Mouse (Mus musculus): ENCODE measurements at regions not wholly inside any gene's neighbourhood (a gene's known extent, or its start where the extent isn't known, plus 50 kb on each side); places are given as distances from the start of the nearest gene placed in this dataset.
"Not testable (repeated sequence)": the region's sequence is repeated elsewhere in the genome, so short reads cannot be mapped to it uniquely, and the experiment has no call there.

- H3ac ChIP-seq (ENCODE audit: control insufficient read depth, insufficient read length) = no peak overlapping the region
- H3K79me2 ChIP-seq (ENCODE audit: control insufficient read depth, insufficient read depth) = no peaks in the 10 kb centered on the region
- peaks cover 7% of the 10 kb centered on the region for H3K27me3 ChIP-seq (ENCODE audit: control insufficient read depth, insufficient read depth, insufficient read length)
- TF ChIP-seq CEBPB (IDR thresholded peaks at IDR 0.05; ENCODE audit: insufficient read depth, poor library complexity, severe bottlenecking) (no peak), MYOD1 (IDR thresholded peaks at IDR 0.05; ENCODE audit: control insufficient read depth in 1 of 3, insufficient read length in 2 of 3, low read depth in 2 of 3) (no peak), MYOG (IDR thresholded peaks at IDR 0.05; ENCODE audit: control insufficient read depth in 1 of 3, insufficient read depth in 1 of 3, insufficient read length in 2 of 3, low read depth in 2 of 3) (no peak), E2F4 (IDR thresholded peaks at IDR 0.05; ENCODE audit: insufficient read depth) (no peak), POLR2AphosphoS2 (IDR thresholded peaks at IDR 0.05; ENCODE audit: insufficient read length, low read depth) (no peak), TCF3 (IDR thresholded peaks at IDR 0.05; ENCODE audit: insufficient read length, low read depth) (no peak), MAX (IDR thresholded peaks at IDR 0.05; ENCODE audit: low read depth) (no peak), TCF12 (IDR thresholded peaks at IDR 0.05; ENCODE audit: insufficient read depth, poor library complexity, severe bottlenecking) (no peak), POLR2A (IDR thresholded peaks at IDR 0.05; ENCODE audit: insufficient read length, low read depth) (no peak), REST (IDR thresholded peaks at IDR 0.05; ENCODE audit: insufficient read depth, insufficient read length) (no peak), USF1 (IDR thresholded peaks at IDR 0.05; ENCODE audit: low read depth) (no peak), SRF (IDR thresholded peaks at IDR 0.05; ENCODE audit: control insufficient read depth, insufficient read length, low read depth) (no peak)
- no peaks in the 10 kb centered on the region for H3K36me3 ChIP-seq (ENCODE audit: control insufficient read depth, insufficient read depth)
- no peak overlapping the region for H3K4me2 ChIP-seq (ENCODE audit: low read depth)
- no peak overlapping the region for H3K4me3 ChIP-seq
Measured at GRCm38 (mm10) chr12:117378297-117378887, 137.9 kb upstream of the Rapgef5 start.

- Histone ChIP-seq H3K27me3 (ENCODE audit: control insufficient read depth, insufficient read depth, insufficient read length) (peaks cover 7% of the 10 kb centered on the region), H3K4me2 (ENCODE audit: low read depth) (no peak overlapping the region), H3K36me3 (ENCODE audit: control insufficient read depth, insufficient read depth) (no peaks in the 10 kb centered on the region), H3ac (ENCODE audit: control insufficient read depth, insufficient read length) (no peak overlapping the region), H3K79me2 (ENCODE audit: control insufficient read depth, insufficient read depth) (no peaks in the 10 kb centered on the region), H3K4me3 (no peak overlapping the region)
- TF ChIP-seq USF1 (IDR thresholded peaks at IDR 0.05; ENCODE audit: low read depth) = no peak
- no peak for TF ChIP-seq MYOD1 (IDR thresholded peaks at IDR 0.05; ENCODE audit: control insufficient read depth in 1 of 3, insufficient read length in 2 of 3, low read depth in 2 of 3)
- no peak for TF ChIP-seq MYOG (IDR thresholded peaks at IDR 0.05; ENCODE audit: control insufficient read depth in 1 of 3, insufficient read depth in 1 of 3, insufficient read length in 2 of 3, low read depth in 2 of 3)
- TF ChIP-seq TCF12 (IDR thresholded peaks at IDR 0.05; ENCODE audit: insufficient read depth, poor library complexity, severe bottlenecking) = no peak
- TF ChIP-seq TCF3 (IDR thresholded peaks at IDR 0.05; ENCODE audit: insufficient read length, low read depth) = no peak
- TF ChIP-seq MAX (IDR thresholded peaks at IDR 0.05; ENCODE audit: low read depth) = no peak
- no peak for TF ChIP-seq SRF (IDR thresholded peaks at IDR 0.05; ENCODE audit: control insufficient read depth, insufficient read length, low read depth)
- TF ChIP-seq POLR2AphosphoS2 (IDR thresholded peaks at IDR 0.05; ENCODE audit: insufficient read length, low read depth) = no peak
- TF ChIP-seq E2F4 (IDR thresholded peaks at IDR 0.05; ENCODE audit: insufficient read depth) = no peak
Measured at GRCm38 (mm10) chr12:117379103-117379850, 137.0 kb upstream of the Rapgef5 start.

DNA sequence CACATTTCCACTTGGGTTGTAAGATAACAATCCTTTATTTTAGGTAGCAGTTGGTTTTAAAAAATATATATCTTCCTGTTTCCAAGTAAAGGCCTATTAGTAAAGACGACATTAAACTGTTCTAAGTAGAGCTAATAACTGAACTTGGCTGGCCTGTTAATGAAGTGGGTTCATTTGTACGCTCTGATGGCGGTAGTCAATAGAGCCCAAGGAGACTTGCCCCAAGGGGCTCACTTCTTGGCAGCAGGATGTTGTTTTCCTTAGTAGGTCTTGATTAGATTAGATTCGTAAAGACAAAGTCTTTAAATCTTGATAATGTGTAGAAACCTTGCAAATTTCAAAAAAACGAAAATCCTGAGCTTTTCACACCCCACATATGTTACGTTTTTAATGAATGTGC is 135.4 kb upstream of the Rapgef5 start:
- H3K4me3 ChIP-seq = no peak overlapping the region
- no peak overlapping the region for H3ac ChIP-seq (ENCODE audit: control insufficient read depth, insufficient read length)
- H3K4me2 ChIP-seq (ENCODE audit: low read depth) = no peak overlapping the region
- no peak for TF ChIP-seq MYOD1 (IDR thresholded peaks at IDR 0.05; ENCODE audit: control insufficient read depth in 1 of 3, insufficient read length in 2 of 3, low read depth in 2 of 3)
- no peak for TF ChIP-seq E2F4 (IDR thresholded peaks at IDR 0.05; ENCODE audit: insufficient read depth)
- TF ChIP-seq MYOG (IDR thresholded peaks at IDR 0.05; ENCODE audit: control insufficient read depth in 1 of 3, insufficient read depth in 1 of 3, insufficient read length in 2 of 3, low read depth in 2 of 3) = no peak
- no peak for TF ChIP-seq TCF3 (IDR thresholded peaks at IDR 0.05; ENCODE audit: insufficient read length, low read depth)
- no peak for TF ChIP-seq SRF (IDR thresholded peaks at IDR 0.05; ENCODE audit: control insufficient read depth, insufficient read length, low read depth)
- TF ChIP-seq POLR2A (IDR thresholded peaks at IDR 0.05; ENCODE audit: insufficient read length, low read depth) = no peak
- TF ChIP-seq TCF12 (IDR thresholded peaks at IDR 0.05; ENCODE audit: insufficient read depth, poor library complexity, severe bottlenecking) = no peak
- TF ChIP-seq MAX (IDR thresholded peaks at IDR 0.05; ENCODE audit: low read depth) = no peak
- no peak for TF ChIP-seq REST (IDR thresholded peaks at IDR 0.05; ENCODE audit: insufficient read depth, insufficient read length)
- no peak for TF ChIP-seq POLR2AphosphoS2 (IDR thresholded peaks at IDR 0.05; ENCODE audit: insufficient read length, low read depth)
- no peak for TF ChIP-seq USF1 (IDR thresholded peaks at IDR 0.05; ENCODE audit: low read depth)
- no peak for TF ChIP-seq CEBPB (IDR thresholded peaks at IDR 0.05; ENCODE audit: insufficient read depth, poor library complexity, severe bottlenecking)
- H3K27me3 ChIP-seq (ENCODE audit: control insufficient read depth, insufficient read depth, insufficient read length) = peaks cover 7% of the 10 kb centered on the region
- H3K79me2 ChIP-seq (ENCODE audit: control insufficient read depth, insufficient read depth) = no peaks in the 10 kb centered on the region
- H3K36me3 ChIP-seq (ENCODE audit: control insufficient read depth, insufficient read depth) = no peaks in the 10 kb centered on the region

GRCm38 (mm10) chr12:117382727-117383126 is 133.6 kb upstream of the Rapgef5 start:
- H3K4me3 ChIP-seq; H3K79me2 ChIP-seq (ENCODE audit: control insufficient read depth, insufficient read depth); H3K27me3 ChIP-seq (ENCODE audit: control insufficient read depth, insufficient read depth, insufficient read length); H3K36me3 ChIP-seq (ENCODE audit: control insufficient read depth, insufficient read depth); H3K4me2 ChIP-seq (ENCODE audit: low read depth); H3ac ChIP-seq (ENCODE audit: control insufficient read depth, insufficient read length): not testable (repeated sequence)

Measured in myocyte (in vitro differentiated cells).